Mouse (Mus musculus) T-helper 1 cell (primary cell): ENCODE measurements around the gene Mup1.
"Not testable (repeated sequence)": the region's sequence is repeated elsewhere in the genome, so short reads cannot be mapped to it uniquely, and the experiment has no call there.

ENCODE experiments used
- in situ Hi-C: fragments of 300-600 bp; cut with MboI, MseI; formaldehyde crosslinking; loops from one replicate; pipeline ENCODE4 v1.15.1; 2025; ENCODE audit warnings: high pct_unique_total_duplicates

The Mup1 gene

DNA sequence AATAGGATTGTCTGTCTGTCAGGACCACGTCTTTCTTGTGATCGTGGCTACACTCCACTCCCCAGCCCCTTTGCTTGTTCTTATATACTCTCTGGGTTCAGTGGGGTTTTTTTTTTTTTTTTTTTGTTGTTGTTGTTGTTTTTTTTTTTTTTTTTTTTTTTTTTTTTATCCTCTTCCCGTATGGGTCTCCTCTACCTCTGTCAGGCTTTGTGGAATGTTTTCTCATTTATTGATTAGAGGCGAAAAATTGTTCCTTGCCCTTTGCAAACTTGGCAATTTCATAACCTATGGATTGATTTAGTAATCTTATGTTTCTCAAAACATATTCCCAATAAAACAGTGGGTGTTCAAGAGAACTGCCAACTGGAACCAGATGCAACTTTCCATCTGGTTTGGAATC lies at the start of gene Mup1:
Gene Mup1 (minus strand): TSS at position 101 of the 400 bp plus-strand sequence.
- in situ Hi-C loops, result not testable (repeated sequence)
